Mouse (Mus musculus): Measurements from ENCODE around the gene Inpp5e. TPM values are rescaled to one million over a fixed set of nuclear protein-coding genes. Genes with fewer than 3 reads are reported as not detected.

Gene Inpp5e
- polyA plus RNA-seq, 1 experiment: 28.7 TPM

DNA sequence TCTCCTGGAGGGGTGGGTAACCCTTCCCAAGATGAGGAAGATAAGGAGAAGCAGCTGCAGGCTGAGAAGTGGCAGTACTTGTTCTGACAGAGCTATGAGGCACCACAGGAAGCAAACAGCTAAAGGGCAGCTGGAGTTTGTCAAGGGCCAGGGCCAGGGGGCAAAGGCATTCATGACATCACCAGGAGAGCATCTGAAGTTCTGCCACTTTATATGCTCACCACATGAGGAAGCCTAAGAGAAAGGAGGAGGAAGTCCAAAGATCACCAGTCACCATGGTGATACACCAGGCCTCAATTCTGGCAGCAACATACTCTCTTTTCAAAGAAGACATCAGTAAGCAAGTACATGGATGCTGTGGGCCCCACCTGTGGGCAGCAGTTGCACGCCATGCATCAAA, 14.1 kb upstream of the Inpp5e start:
- TF ChIP-seq POLR2A (IDR thresholded peaks at IDR 0.05; ENCODE audit: extremely low read depth, insufficient read depth, low read length): no peak
- no peak for TF ChIP-seq CTCF (IDR thresholded peaks at IDR 0.05; ENCODE audit: extremely low read depth, insufficient read depth, low read length)
- H3K4me1 ChIP-seq (ENCODE audit: control insufficient read depth, insufficient read depth, low read length): no peaks in the 10 kb centered on the region
- H3K4me3 ChIP-seq (ENCODE audit: insufficient read depth, low read length): no peak overlapping the region
- no peak overlapping the region for H3K27ac ChIP-seq (ENCODE audit: insufficient read depth, low read length)

DNA sequence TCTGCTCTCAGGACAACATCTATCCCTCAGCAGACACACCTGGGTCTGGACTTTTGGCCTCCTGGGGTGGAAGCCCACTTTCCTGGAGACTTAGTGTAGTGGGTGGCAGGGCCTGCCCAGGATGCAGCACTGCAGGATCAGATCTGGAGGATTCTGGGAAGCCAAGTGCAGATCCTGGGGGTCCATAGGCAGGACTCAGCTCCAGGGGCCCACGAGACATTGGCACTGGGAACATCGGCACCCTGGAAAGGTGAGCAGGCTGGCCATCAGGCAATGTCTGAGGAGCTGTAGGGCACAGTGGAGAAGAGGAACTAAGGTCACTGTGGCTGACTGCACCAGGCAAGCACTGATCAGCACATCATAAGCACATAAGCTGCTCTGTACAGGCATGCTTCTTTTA, 13.0 kb upstream of the Inpp5e start:
- TF ChIP-seq CTCF (IDR thresholded peaks at IDR 0.05; ENCODE audit: extremely low read depth, insufficient read depth, low read length) (no peak), POLR2A (IDR thresholded peaks at IDR 0.05; ENCODE audit: extremely low read depth, insufficient read depth, low read length) (no peak)
- Histone ChIP-seq H3K27ac (ENCODE audit: insufficient read depth, low read length) (no peak overlapping the region), H3K4me3 (ENCODE audit: insufficient read depth, low read length) (no peak overlapping the region), H3K4me1 (ENCODE audit: control insufficient read depth, insufficient read depth, low read length) (no peaks in the 10 kb centered on the region)

DNA sequence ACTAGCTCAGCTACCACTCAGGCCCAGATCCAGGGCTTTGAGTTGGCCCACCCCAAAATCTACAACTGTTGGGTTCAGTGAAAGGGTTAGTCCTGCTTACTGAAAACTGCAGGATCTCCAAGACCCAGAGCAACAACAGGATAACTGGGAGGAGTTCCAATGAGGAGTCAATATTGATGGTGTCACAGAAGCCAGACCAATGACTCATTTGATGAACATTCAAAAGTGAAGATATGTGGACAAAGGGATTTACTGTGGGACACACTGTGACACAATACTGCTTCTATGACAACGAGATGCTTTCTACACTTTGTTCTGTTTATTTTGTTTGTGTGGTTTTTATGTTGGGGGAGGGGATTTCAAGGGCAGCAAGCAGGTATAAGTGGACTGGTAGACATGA, 9.1 kb upstream of the Inpp5e start:
- Histone ChIP-seq H3K4me1 (ENCODE audit: control insufficient read depth, insufficient read depth, low read length) (no peaks in the 10 kb centered on the region), H3K4me3 (ENCODE audit: insufficient read depth, low read length) (no peak overlapping the region), H3K27ac (ENCODE audit: insufficient read depth, low read length) (no peak overlapping the region)
- TF ChIP-seq POLR2A (IDR thresholded peaks at IDR 0.05; ENCODE audit: extremely low read depth, insufficient read depth, low read length) (no peak), CTCF (IDR thresholded peaks at IDR 0.05; ENCODE audit: extremely low read depth, insufficient read depth, low read length) (no peak)

DNA sequence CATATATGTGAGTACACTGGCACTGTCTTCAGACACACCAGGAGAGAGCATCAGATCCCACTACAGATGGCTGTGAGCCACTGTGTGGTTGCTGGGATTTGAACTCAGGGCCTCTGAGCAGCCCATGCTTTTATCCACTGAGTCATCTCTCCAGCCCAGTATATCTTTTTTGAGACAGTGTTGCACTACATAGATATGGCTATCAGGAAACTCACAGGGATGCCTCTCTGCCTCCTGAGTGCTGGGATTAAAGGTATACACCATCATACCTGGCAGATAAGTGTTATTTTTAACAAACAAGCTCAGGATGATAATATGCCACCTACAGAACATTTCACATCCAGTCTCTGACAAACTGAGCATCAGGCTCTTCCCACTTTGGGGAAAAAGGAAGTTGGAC, 8.1 kb upstream of the Inpp5e start:
- TF ChIP-seq POLR2A (IDR thresholded peaks at IDR 0.05; ENCODE audit: extremely low read depth, insufficient read depth, low read length) (no peak), CTCF (IDR thresholded peaks at IDR 0.05; ENCODE audit: extremely low read depth, insufficient read depth, low read length) (no peak)
- Histone ChIP-seq H3K4me1 (ENCODE audit: control insufficient read depth, insufficient read depth, low read length) (no peaks in the 10 kb centered on the region), H3K4me3 (ENCODE audit: insufficient read depth, low read length) (no peak overlapping the region), H3K27ac (ENCODE audit: insufficient read depth, low read length) (no peak overlapping the region)

DNA sequence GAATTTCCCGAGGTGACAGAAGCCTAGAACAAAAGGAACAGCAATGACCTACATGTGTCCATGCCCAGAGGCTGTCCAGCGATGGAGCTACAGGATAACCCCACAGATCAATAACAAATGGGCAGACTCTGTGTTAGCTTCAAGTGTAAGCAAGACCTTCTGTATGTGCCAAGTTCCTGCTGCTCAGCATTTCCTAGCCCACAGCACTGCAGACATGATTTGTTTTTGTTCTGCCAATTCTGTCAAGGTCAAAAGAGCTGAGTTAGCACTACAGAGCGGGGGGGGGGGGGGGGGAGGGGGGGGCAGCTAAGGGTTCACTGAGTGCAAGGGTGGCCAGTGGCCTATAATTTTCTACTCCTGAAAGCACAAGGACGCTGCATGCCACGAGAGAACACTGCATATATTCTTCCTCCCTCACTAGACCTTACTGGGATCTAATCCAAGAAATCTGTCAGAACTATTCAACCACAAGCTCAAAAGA, 2.0 kb upstream of the Inpp5e start:
- H3K4me3 ChIP-seq (ENCODE audit: insufficient read depth, low read length): no peak overlapping the region
- H3K27ac ChIP-seq (ENCODE audit: insufficient read depth, low read length): peak overlapping the region; percentile 67; the same call in 1 of the 2 replicates
- TF ChIP-seq POLR2A (IDR thresholded peaks at IDR 0.05; ENCODE audit: extremely low read depth, insufficient read depth, low read length) (no peak), CTCF (IDR thresholded peaks at IDR 0.05; ENCODE audit: extremely low read depth, insufficient read depth, low read length) (no peak)
- H3K4me1 ChIP-seq (ENCODE audit: control insufficient read depth, insufficient read depth, low read length): peaks cover 19% of the 10 kb centered on the region

DNA sequence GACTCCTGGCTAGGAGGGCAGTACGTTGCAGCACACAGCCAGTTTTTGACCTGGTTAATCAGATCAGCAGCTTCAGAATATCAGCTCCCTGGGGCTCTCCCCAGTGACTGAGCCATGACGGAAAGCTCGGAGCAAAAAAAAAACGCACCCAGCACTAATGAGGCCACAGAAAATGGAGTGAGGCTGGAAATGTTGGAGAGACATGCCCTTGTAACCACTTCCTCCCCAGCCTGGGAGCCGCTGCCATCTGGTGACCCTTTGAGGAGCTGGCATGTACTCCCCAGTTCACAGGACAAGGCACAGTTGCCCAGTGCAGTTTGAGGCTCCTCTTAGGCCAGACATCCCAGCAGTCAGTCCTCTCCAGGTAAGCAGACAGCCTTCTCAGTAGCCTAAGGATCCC, 1.1 kb upstream of the Inpp5e start:
- Histone ChIP-seq H3K4me1 (ENCODE audit: control insufficient read depth, insufficient read depth, low read length) (peaks cover 20% of the 10 kb centered on the region), H3K27ac (ENCODE audit: insufficient read depth, low read length) (peak overlapping the region; percentile 41; the same call in 1 of the 2 replicates), H3K4me3 (ENCODE audit: insufficient read depth, low read length) (no peak overlapping the region)
- TF ChIP-seq CTCF (IDR thresholded peaks at IDR 0.05; ENCODE audit: extremely low read depth, insufficient read depth, low read length) (no peak), POLR2A (IDR thresholded peaks at IDR 0.05; ENCODE audit: extremely low read depth, insufficient read depth, low read length) (no peak)

DNA sequence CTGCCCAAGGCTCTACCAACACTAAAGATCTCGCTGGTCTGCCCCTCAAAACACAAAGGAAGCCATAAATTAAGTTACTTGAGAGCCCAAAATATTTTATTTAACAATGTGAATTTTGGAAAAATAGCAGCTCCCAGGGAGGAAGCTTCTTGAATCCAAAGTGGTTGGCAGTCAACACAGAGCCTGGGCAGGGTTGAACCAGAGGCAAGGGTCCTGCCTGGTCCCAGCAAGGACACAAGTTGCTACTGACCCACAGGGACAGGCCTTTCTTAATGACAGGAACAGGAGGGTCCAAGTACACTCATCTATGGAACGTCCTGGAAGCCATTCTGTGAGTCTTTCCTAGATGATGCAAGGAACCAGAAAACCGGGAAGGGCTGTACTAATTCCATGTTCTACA, 359 bp upstream of the Inpp5e start:
- H3K4me1 ChIP-seq (ENCODE audit: control insufficient read depth, insufficient read depth, low read length): peaks cover 20% of the 10 kb centered on the region
- peak overlapping the region; percentile 52; the same call in 1 of the 2 replicates for H3K4me3 ChIP-seq (ENCODE audit: insufficient read depth, low read length)
- peak overlapping the region; percentile 60; the same call in 1 of the 2 replicates for H3K27ac ChIP-seq (ENCODE audit: insufficient read depth, low read length)
- TF ChIP-seq POLR2A (IDR thresholded peaks at IDR 0.05; ENCODE audit: extremely low read depth, insufficient read depth, low read length) (no peak), CTCF (IDR thresholded peaks at IDR 0.05; ENCODE audit: extremely low read depth, insufficient read depth, low read length) (no peak)

DNA sequence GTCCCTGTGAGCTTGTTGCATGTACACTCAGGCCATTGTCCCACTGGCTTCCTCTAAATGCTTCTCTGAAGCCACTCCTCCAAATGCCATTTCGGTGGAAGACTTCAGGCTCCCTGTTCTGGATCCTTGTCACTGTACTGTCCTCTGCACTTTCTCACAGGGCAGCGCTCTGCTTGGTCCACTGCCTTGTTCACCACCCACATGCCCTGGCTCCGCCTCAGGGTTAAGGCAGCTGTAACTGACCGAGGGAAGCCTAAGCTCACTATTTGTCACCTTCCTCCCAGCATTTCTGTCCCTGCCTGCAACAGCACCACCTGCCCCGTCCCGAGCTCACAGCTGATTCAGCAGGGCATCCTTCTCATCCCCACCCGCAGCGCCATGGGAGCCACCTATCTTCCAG, 5.7 kb downstream of the Inpp5e start:
- peaks cover 14% of the 10 kb centered on the region for H3K4me1 ChIP-seq (ENCODE audit: control insufficient read depth, insufficient read depth, low read length)
- TF ChIP-seq CTCF (IDR thresholded peaks at IDR 0.05; ENCODE audit: extremely low read depth, insufficient read depth, low read length): no peak
- TF ChIP-seq POLR2A (IDR thresholded peaks at IDR 0.05; ENCODE audit: extremely low read depth, insufficient read depth, low read length): no peak

DNA sequence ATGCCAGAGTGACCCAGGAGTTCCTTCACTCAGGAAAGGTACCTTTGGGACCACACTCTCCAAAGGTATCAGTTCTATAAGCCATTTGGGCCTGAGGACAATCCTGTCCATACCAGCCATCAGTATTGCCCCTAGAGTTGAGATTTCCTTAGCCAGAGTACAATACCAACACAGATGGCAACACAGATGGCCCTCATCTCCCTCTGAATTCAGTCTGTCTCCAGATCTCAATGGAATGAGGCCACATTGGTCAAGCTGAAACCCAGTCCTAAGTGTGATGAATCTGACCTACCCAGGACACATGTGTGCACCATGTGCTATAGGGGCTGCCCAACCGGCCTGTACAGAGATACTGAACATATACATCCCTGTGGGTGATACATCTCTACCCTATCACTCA, 6.7 kb downstream of the Inpp5e start:
- Histone ChIP-seq H3K27ac (ENCODE audit: insufficient read depth, low read length) (no peak overlapping the region), H3K4me3 (ENCODE audit: insufficient read depth, low read length) (no peak overlapping the region), H3K4me1 (ENCODE audit: control insufficient read depth, insufficient read depth, low read length) (peaks cover 7% of the 10 kb centered on the region)
- no peak for TF ChIP-seq POLR2A (IDR thresholded peaks at IDR 0.05; ENCODE audit: extremely low read depth, insufficient read depth, low read length)

More for the DNA sequence above, 5.7 kb downstream of the Inpp5e start:
- Histone ChIP-seq H3K27ac (ENCODE audit: insufficient read depth, low read length) (no peak overlapping the region), H3K4me3 (ENCODE audit: insufficient read depth, low read length) (no peak overlapping the region)

DNA sequence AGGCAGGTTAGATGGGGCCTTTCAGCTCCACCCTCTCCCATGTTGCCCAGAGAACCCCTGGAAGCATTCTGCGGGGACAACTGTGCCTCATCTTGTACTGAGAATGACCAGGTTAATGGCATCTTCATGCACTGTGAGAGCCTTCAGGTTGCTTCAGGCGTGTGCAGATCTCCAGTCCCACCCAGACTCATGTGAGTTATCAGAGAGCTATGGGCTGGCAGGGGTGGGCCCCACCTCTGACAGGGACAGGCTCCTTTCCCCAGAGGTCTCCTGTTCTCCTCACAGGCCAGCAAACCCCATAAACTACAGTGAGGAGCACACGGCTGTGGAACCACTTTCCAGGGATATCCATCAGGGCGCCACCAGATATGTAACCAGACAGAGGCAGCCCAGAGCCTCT, 8.0 kb downstream of the Inpp5e start:
- Histone ChIP-seq H3K27ac (ENCODE audit: insufficient read depth, low read length) (no peak overlapping the region), H3K4me3 (ENCODE audit: insufficient read depth, low read length) (no peak overlapping the region)

More for the DNA sequence above, 8.0 kb downstream of the Inpp5e start:
- H3K4me1 ChIP-seq (ENCODE audit: control insufficient read depth, insufficient read depth, low read length): peaks cover 1% of the 10 kb centered on the region; the same call in 1 of the 2 replicates
- no peak for TF ChIP-seq POLR2A (IDR thresholded peaks at IDR 0.05; ENCODE audit: extremely low read depth, insufficient read depth, low read length)
